Mouse (Mus musculus): ENCODE results near the gene Ltbp2. TPM values are rescaled to one million over a fixed set of nuclear protein-coding genes. Genes with fewer than 3 reads are reported as not detected.

Ltbp2 gene
- polyA plus RNA-seq, 1 experiment from 2014 or later, result 0.17 TPM

DNA sequence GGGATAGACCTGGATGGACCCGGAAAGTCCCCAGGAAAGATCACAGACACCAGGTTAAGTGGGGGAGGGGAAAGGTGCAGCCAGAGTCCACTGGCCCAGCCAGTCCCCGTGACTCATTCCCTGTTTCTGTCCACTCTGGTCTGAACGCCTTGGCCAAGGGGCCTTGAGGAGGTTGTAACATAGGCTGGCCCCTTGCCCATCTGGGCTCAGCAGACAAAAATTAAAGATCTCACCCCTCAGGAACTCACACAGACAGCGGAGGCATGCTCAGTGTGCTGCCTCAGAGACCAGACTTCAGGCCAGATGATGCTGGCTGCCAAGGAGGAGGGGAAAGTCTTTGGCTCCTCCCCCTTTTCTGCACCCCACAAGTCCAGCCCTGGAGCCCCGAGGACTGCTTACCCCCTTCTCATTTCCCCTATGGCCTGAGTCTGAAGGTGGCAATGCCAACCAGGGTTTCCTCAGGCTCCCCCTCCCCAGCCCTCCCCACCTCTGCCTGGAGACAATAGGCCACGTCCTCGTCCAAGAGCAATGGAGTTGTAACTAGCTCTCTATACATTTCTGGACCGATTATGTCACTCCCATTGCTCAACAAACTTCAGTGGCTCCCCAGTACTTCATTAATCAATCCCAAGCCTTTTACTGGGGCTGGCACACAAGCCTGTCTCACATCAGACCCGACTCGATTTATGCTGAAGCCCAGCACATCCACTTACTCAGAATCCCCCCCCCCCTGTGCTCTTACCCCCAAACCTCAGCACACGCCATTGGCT is 9.0 kb upstream of the Ltbp2 start:
- 73% methylated on average over 11 of the region's 11 CpGs for WGBS
- ATAC-seq (ENCODE audit: insufficient read depth, low FRiP score, low TSS enrichment), result no peak

DNA sequence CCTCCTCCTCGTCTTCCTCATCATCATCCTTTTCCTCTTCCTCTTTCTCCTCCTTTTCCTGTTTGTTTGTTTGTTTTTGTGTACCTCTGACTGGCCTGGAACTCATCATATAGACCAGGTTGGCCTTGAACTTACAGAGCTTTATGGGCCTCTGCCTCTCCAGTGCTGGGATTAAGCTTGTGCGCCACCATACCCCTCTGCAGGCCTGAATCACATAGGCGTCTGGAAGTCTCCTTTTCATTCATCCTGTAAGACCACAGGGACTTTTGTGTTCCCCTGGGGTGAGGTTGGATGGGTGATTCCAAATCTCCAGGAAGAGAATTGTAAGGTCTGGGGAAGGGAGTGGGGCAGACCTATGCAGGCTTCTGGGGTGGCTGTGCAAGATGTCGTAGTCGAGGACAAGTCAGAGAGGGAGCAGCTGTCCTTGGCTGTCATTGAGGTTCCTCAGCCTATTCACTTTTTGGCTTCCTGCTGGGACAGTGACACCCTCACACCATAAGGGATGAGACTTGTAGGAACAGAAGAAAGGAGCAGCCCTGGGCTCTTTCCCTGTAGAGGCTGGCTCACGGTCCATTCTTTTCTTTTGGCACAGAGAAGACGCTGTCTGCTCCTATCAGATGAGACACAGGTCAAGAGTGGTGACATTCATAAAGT is 8.2 kb upstream of the Ltbp2 start:
- Histone ChIP-seq H3K36me3 (ENCODE audit: control insufficient read depth, insufficient read depth, low read length) (no peaks in the 10 kb centered on the region), H3K27ac (ENCODE audit: low read depth, low read length) (no peak overlapping the region), H3K4me3 (ENCODE audit: low read depth, low read length) (no peak overlapping the region), H3K9me3 (ENCODE audit: control insufficient read depth, low read length) (no peaks in the 10 kb centered on the region), H3K4me2 (ENCODE audit: low read depth) (no peak overlapping the region), H3K9ac (ENCODE audit: low read length) (no peak overlapping the region), H3K4me1 (ENCODE audit: control insufficient read depth, insufficient read depth, low read length) (no peaks in the 10 kb centered on the region), H3K27me3 (ENCODE audit: control insufficient read depth, insufficient read depth, low read length) (no peaks in the 10 kb centered on the region)
- no peak for ATAC-seq (ENCODE audit: insufficient read depth, low FRiP score, low TSS enrichment)
- DNase-seq (ENCODE audit: low spot score), result no peak
- WGBS, result 82% methylated on average over 7 of the region's 7 CpGs

More for the DNA sequence above, 9.0 kb upstream of the Ltbp2 start:
- no peaks in the 10 kb centered on the region for H3K36me3 ChIP-seq (ENCODE audit: control insufficient read depth, insufficient read depth, low read length)
- no peaks in the 10 kb centered on the region for H3K27me3 ChIP-seq (ENCODE audit: control insufficient read depth, insufficient read depth, low read length)
- no peaks in the 10 kb centered on the region for H3K4me1 ChIP-seq (ENCODE audit: control insufficient read depth, insufficient read depth, low read length)
- H3K9ac ChIP-seq (ENCODE audit: low read length), result no peak overlapping the region
- no peak for DNase-seq (ENCODE audit: low spot score)
- no peaks in the 10 kb centered on the region for H3K9me3 ChIP-seq (ENCODE audit: control insufficient read depth, low read length)
- no peak overlapping the region for H3K4me3 ChIP-seq (ENCODE audit: low read depth, low read length)
- no peak overlapping the region for H3K27ac ChIP-seq (ENCODE audit: low read depth, low read length)
- H3K4me2 ChIP-seq (ENCODE audit: low read depth), result no peak overlapping the region

DNA sequence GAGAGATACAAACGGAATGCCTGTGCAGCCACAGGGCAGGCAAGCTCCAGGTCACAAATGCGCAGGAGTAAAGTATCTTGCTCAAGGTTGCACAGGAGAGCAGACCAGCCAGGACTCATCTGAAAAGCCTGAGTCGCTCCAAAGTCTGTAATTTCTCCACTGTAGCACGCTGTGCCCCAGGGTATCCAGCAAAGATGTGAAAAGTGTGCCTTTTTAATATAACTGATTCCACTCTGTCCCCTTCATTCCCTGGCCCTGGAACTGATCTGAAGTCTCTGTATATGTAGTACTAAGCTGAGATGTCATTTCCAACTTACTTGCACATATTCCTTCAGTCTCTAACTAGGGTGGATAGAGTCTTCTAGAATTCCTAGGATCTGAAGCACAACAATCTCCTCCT is 6.5 kb upstream of the Ltbp2 start:
- Histone ChIP-seq H3K27ac (ENCODE audit: low read depth, low read length) (no peak overlapping the region), H3K4me3 (ENCODE audit: low read depth, low read length) (no peak overlapping the region), H3K36me3 (ENCODE audit: control insufficient read depth, insufficient read depth, low read length) (no peaks in the 10 kb centered on the region), H3K27me3 (ENCODE audit: control insufficient read depth, insufficient read depth, low read length) (no peaks in the 10 kb centered on the region), H3K4me2 (ENCODE audit: low read depth) (no peak overlapping the region), H3K9me3 (ENCODE audit: control insufficient read depth, low read length) (no peaks in the 10 kb centered on the region), H3K4me1 (ENCODE audit: control insufficient read depth, insufficient read depth, low read length) (no peaks in the 10 kb centered on the region), H3K9ac (ENCODE audit: low read length) (no peak overlapping the region)
- 85% methylated on average over 4 of the region's 4 CpGs for WGBS
- DNase-seq (ENCODE audit: low spot score), result no peak
- no peak for ATAC-seq (ENCODE audit: insufficient read depth, low FRiP score, low TSS enrichment)

DNA sequence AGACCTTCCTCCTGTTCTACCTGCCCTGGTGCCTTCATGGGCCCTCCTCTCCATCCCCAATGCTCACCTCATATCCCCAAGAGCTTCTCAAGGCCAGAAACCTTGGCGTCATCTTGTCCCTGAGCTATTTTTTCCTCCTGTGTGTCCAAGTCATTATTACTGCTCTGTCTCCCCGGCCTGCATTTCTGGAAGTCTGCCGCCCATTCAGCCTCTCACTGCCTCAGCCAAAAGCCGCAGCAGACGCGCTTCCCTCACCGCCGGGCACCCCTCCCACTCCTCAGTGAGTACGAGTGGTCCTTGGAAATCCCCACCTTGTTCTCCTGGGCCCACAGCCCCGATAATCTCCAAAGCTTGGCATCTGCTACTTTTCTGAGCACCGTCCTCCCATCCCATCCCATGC is 3.8 kb upstream of the Ltbp2 start:
- H3K9ac ChIP-seq (ENCODE audit: low read length), result no peak overlapping the region
- H3K36me3 ChIP-seq (ENCODE audit: control insufficient read depth, insufficient read depth, low read length), result no peaks in the 10 kb centered on the region
- no peaks in the 10 kb centered on the region; the same call in 1 of the 2 replicates for H3K4me1 ChIP-seq (ENCODE audit: control insufficient read depth, insufficient read depth, low read length)
- 67% methylated on average over 11 of the region's 11 CpGs for WGBS
- peaks cover 24% of the 10 kb centered on the region for H3K27me3 ChIP-seq (ENCODE audit: control insufficient read depth, insufficient read depth, low read length)
- DNase-seq (ENCODE audit: low spot score) (no peak), ATAC-seq (ENCODE audit: insufficient read depth, low FRiP score, low TSS enrichment) (no peak)
- H3K4me3 ChIP-seq (ENCODE audit: low read depth, low read length), result no peak overlapping the region
- no peaks in the 10 kb centered on the region for H3K9me3 ChIP-seq (ENCODE audit: control insufficient read depth, low read length)
- no peak overlapping the region for H3K27ac ChIP-seq (ENCODE audit: low read depth, low read length)
- no peak overlapping the region for H3K4me2 ChIP-seq (ENCODE audit: low read depth)

DNA sequence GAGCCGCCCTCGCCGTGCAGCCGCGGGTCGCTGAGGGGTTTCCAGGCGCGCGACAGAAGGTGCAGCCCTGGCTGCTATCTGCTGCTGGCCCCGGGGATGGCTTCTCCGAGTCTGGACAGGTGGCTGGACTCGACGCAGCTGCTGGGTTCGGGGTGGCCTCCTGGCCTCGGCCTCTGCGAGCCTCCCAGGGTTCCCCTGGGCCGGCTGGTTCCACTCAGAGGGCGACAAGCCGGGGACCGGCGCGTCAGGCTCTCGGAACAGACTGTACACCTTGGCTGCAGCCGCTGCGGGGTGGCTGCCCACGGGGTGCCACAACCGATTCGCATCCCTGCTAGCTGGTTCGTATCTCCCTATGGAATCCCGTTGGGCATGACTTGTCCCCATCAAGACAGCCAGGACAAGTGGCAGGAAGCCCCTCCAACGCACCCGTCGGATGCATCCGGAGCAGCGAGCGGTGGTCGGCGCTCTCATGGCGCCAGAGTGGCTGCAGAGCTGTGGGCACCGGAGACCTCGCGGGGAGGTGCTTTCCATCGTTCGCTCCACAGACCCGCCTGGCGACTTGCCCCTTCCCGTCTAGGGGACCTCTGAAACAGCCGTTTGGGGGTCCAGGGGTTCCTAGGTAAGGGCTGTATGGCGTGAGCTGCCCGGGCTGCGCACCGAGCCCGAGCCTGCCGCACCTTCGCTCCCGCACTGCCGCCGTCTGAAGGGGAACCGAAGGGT is 411 bp downstream of the Ltbp2 start:
- ATAC-seq (ENCODE audit: insufficient read depth, low FRiP score, low TSS enrichment) (no peak), DNase-seq (ENCODE audit: low spot score) (no peak)
- 2% methylated on average over 59 of the region's 59 CpGs for WGBS
- Histone ChIP-seq H3K27me3 (ENCODE audit: control insufficient read depth, insufficient read depth, low read length) (peaks cover 38% of the 10 kb centered on the region), H3K36me3 (ENCODE audit: control insufficient read depth, insufficient read depth, low read length) (no peaks in the 10 kb centered on the region), H3K9me3 (ENCODE audit: control insufficient read depth, low read length) (no peaks in the 10 kb centered on the region), H3K4me3 (ENCODE audit: low read depth, low read length) (peak overlapping the region; percentile 21), H3K4me2 (ENCODE audit: low read depth) (peak overlapping the region; percentile 29), H3K4me1 (ENCODE audit: control insufficient read depth, insufficient read depth, low read length) (no peaks in the 10 kb centered on the region; the same call in 1 of the 2 replicates), H3K9ac (ENCODE audit: low read length) (no peak overlapping the region), H3K27ac (ENCODE audit: low read depth, low read length) (no peak overlapping the region)

DNA sequence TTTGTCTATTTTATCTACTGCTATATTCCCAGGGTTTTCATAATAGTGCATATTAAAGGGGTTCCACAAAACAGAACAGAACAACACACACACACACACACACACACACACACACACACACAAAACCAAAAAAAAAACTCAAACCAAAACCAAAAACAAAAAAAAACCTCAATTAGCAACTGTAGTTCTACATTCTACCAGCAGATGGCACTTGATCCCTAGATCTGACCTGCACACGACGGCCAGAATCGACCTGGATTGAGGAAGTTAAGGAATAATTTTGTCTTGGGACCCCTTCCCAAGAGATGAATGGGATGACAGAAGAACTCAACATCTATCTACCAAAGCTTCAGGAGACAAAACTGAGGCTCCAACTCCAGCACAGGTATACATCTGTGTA is 2.9 kb downstream of the Ltbp2 start:
- no peaks in the 10 kb centered on the region for H3K9me3 ChIP-seq (ENCODE audit: control insufficient read depth, low read length)
- WGBS, result 3% methylated on average over 3 of the region's 3 CpGs
- DNase-seq (ENCODE audit: low spot score), result no peak

DNA sequence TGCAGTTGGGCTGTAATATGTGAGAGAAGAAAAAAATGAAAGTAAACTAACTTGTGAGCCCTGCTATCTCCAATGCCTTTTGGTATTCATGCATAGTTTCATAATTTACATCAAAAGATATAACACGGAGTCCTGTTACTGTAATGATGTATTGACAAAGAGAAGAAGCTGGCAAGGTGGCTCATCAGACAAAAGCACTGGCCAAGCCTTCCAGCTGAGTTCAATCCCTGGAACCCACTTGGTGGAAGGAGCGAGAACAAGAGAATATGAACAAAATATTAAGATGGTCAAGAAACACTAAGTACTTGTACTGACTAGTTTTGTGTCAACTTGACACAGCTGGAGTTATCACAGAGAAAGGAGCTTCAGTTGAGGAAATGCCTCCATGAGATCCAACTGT is 4.0 kb downstream of the Ltbp2 start:
- Histone ChIP-seq H3K4me2 (ENCODE audit: low read depth) (no peak overlapping the region), H3K4me3 (ENCODE audit: low read depth, low read length) (no peak overlapping the region), H3K27me3 (ENCODE audit: control insufficient read depth, insufficient read depth, low read length) (peaks cover 36% of the 10 kb centered on the region), H3K9me3 (ENCODE audit: control insufficient read depth, low read length) (no peaks in the 10 kb centered on the region), H3K9ac (ENCODE audit: low read length) (no peak overlapping the region), H3K4me1 (ENCODE audit: control insufficient read depth, insufficient read depth, low read length) (no peaks in the 10 kb centered on the region; the same call in 1 of the 2 replicates), H3K36me3 (ENCODE audit: control insufficient read depth, insufficient read depth, low read length) (no peaks in the 10 kb centered on the region), H3K27ac (ENCODE audit: low read depth, low read length) (no peak overlapping the region)
- DNase-seq (ENCODE audit: low spot score) (no peak), ATAC-seq (ENCODE audit: insufficient read depth, low FRiP score, low TSS enrichment) (no peak)
- WGBS, result 69% methylated on average over 2 of the region's 2 CpGs

More for the DNA sequence above, 2.9 kb downstream of the Ltbp2 start:
- no peak overlapping the region for H3K4me3 ChIP-seq (ENCODE audit: low read depth, low read length)
- ATAC-seq (ENCODE audit: insufficient read depth, low FRiP score, low TSS enrichment), result no peak
- H3K36me3 ChIP-seq (ENCODE audit: control insufficient read depth, insufficient read depth, low read length), result no peaks in the 10 kb centered on the region
- H3K27me3 ChIP-seq (ENCODE audit: control insufficient read depth, insufficient read depth, low read length), result peaks cover 38% of the 10 kb centered on the region
- H3K4me2 ChIP-seq (ENCODE audit: low read depth), result no peak overlapping the region
- no peaks in the 10 kb centered on the region; the same call in 1 of the 2 replicates for H3K4me1 ChIP-seq (ENCODE audit: control insufficient read depth, insufficient read depth, low read length)
- H3K27ac ChIP-seq (ENCODE audit: low read depth, low read length), result no peak overlapping the region
- H3K9ac ChIP-seq (ENCODE audit: low read length), result no peak overlapping the region

DNA sequence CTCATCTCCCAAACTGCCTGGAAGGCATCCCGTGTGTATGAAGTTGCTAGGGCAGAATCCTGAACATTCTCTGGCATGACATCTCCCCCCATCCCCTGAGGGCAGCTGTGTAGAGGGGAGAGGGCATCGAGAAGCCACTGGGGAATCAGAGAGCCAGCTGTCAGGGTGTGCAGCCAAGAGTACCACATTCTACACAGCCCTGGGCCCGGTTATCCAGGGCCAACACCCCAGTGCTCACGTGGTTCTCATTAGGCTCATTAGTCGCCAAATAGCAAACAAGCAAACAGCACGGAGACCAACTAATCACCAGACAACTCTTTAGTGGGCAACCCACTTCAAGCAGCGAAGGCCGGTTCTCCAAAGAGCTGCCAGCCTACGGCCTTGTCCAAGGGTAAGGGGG is 10.9 kb downstream of the Ltbp2 start:
- no peak overlapping the region for H3K9ac ChIP-seq (ENCODE audit: low read length)
- no peak for DNase-seq (ENCODE audit: low spot score)
- H3K4me3 ChIP-seq (ENCODE audit: low read depth, low read length), result no peak overlapping the region
- no peak for ATAC-seq (ENCODE audit: insufficient read depth, low FRiP score, low TSS enrichment)
- no peak overlapping the region for H3K4me2 ChIP-seq (ENCODE audit: low read depth)
- H3K9me3 ChIP-seq (ENCODE audit: control insufficient read depth, low read length), result no peaks in the 10 kb centered on the region
- no peaks in the 10 kb centered on the region for H3K36me3 ChIP-seq (ENCODE audit: control insufficient read depth, insufficient read depth, low read length)
- no peaks in the 10 kb centered on the region for H3K27me3 ChIP-seq (ENCODE audit: control insufficient read depth, insufficient read depth, low read length)
- WGBS, result 78% methylated on average over 9 of the region's 9 CpGs
- H3K4me1 ChIP-seq (ENCODE audit: control insufficient read depth, insufficient read depth, low read length), result no peaks in the 10 kb centered on the region
- no peak overlapping the region for H3K27ac ChIP-seq (ENCODE audit: low read depth, low read length)
